Mouse (Mus musculus) cerebellum, adult 2 months (tissue): Measurements from ENCODE around the gene Gm45140.

Experiments used
- CTCF ChIP-seq: fragments of 200-500 bp; IDR thresholded peaks from 2 replicates; pipeline ENCODE4 v1.5.1; 2011; ENCODE audit warnings: low read depth, mild to moderate bottlenecking, control low read depth, low read length, moderate library complexity, borderline replicate concordance; ENCODE audit not compliant: insufficient read depth
- POLR2A ChIP-seq: fragments of 200-500 bp; IDR thresholded peaks from 2 replicates; pipeline ENCODE4 v1.6.1; 2011; ENCODE audit warnings: low read length, control low read depth, borderline replicate concordance; ENCODE audit not compliant: insufficient read depth

- TF ChIP-seq POLR2A (no peak), CTCF (no peak)
Observed at GRCm38 (mm10) chr6:87810713-87811669, 24.6 kb downstream of the Gm45140 start.
